Mouse (Mus musculus): ENCODE results near the gene Olfr435. TPM values are rescaled to one million over a fixed set of nuclear protein-coding genes. Genes with fewer than 3 reads are reported as not detected.
"Not testable (repeated sequence)": the region's sequence is repeated elsewhere in the genome, so short reads cannot be mapped to it uniquely, and the experiment has no call there.

Gene Olfr435
- not detected for total RNA-seq (2021)

- intact Hi-C loops (cut with DNase I), result no loop called here
- DNase-seq (ENCODE audit: low spot score in 2 of 2), result peak in 1 of 2 experiments; percentile 12
Measured at GRCm38 (mm10) chr6:43196781-43197180, at the start of gene Olfr435. Gene Olfr435 (plus strand): TSS chr6:43197146.

- DNase-seq (ENCODE audit: low spot score in 2 of 2), result no peak
- intact Hi-C loops (cut with DNase I), result no loop called here
Measured at GRCm38 (mm10) chr6:43159502-43159901, 37.4 kb upstream of the Olfr435 start.

GRCm38 (mm10) chr6:43162982-43163381, 34.0 kb upstream of the Olfr435 start, which contains the start of gene Olfr437:
Gene Olfr437 (plus strand): TSS chr6:43163282.
- intact Hi-C loops (cut with DNase I), result no loop called here

GRCm38 (mm10) chr6:43167246-43167645, 29.7 kb upstream of the Olfr435 start:
- intact Hi-C loops (cut with DNase I), result no loop called here
- DNase-seq (ENCODE audit: low spot score in 2 of 2), result no peak

More at GRCm38 (mm10) chr6:43162982-43163381, 34.0 kb upstream of the Olfr435 start, which contains the start of gene Olfr437:
- DNase-seq (ENCODE audit: low spot score in 2 of 2), result no peak

GRCm38 (mm10) chr6:43171840-43172239, 25.1 kb upstream of the Olfr435 start, which contains the start of gene Olfr13:
Gene Olfr13 (plus strand): TSS chr6:43172140.
- no peak for DNase-seq (ENCODE audit: low spot score in 2 of 2)
- intact Hi-C loops (cut with DNase I), result no loop called here

GRCm38 (mm10) chr6:43178129-43178528, 18.8 kb upstream of the Olfr435 start:
- intact Hi-C loops (cut with DNase I), result no loop called here
- no peak for DNase-seq (ENCODE audit: low spot score in 2 of 2)

- intact Hi-C loops (cut with DNase I), result no loop called here
- DNase-seq (ENCODE audit: low spot score in 2 of 2), result peak in 1 of 2 experiments; percentile 4
Measured at GRCm38 (mm10) chr6:43178584-43179501, 18.1 kb upstream of the Olfr435 start.

GRCm38 (mm10) chr6:43190986-43191385, 6.0 kb upstream of the Olfr435 start:
- no peak for DNase-seq (ENCODE audit: low spot score in 2 of 2)

GRCm38 (mm10) chr6:43198094-43198493, 1.1 kb downstream of the Olfr435 start:
- intact Hi-C loops (cut with DNase I), result no loop called here
- no peak for DNase-seq (ENCODE audit: low spot score in 2 of 2)

More at GRCm38 (mm10) chr6:43190986-43191385, 6.0 kb upstream of the Olfr435 start:
- intact Hi-C loops (cut with DNase I), result no loop called here

- no peak for DNase-seq (ENCODE audit: low spot score in 2 of 2)
- intact Hi-C loops (cut with DNase I), result no loop called here
Measured at GRCm38 (mm10) chr6:43202786-43203185, 5.8 kb downstream of the Olfr435 start.

GRCm38 (mm10) chr6:43205355-43205754, 8.4 kb downstream of the Olfr435 start:
- intact Hi-C loops (cut with DNase I), result no loop called here
- DNase-seq (ENCODE audit: low spot score in 2 of 2), result no peak

- intact Hi-C loops (cut with DNase I), result not testable (repeated sequence)
- peak; percentile 21 to 88 for DNase-seq (ENCODE audit: low spot score in 2 of 2)
Measured at GRCm38 (mm10) chr6:43212873-43213272, 15.9 kb downstream of the Olfr435 start, which contains the start of gene Olfr434. Gene Olfr434 (plus strand): TSS chr6:43213021.

- intact Hi-C loops (cut with DNase I), result not testable (repeated sequence)
- peak in 1 of 2 experiments; percentile 12 for DNase-seq (ENCODE audit: low spot score in 2 of 2)
Measured at GRCm38 (mm10) chr6:43231255-43231654, 34.3 kb downstream of the Olfr435 start, which contains the start of gene Olfr47. Gene Olfr47 (plus strand): TSS chr6:43231529.

GRCm38 (mm10) chr6:43242061-43242460, 45.1 kb downstream of the Olfr435 start:
- DNase-seq (ENCODE audit: low spot score in 2 of 2), result no peak
- intact Hi-C loops (cut with DNase I), result no loop called here

GRCm38 (mm10) chr6:43247396-43247795, 50.5 kb downstream of the Olfr435 start:
- intact Hi-C loops (cut with DNase I), result no loop called here
- no peak for DNase-seq (ENCODE audit: low spot score in 2 of 2)

- intact Hi-C loops (cut with DNase I), result loop anchor here (10.0 kb wide), 1 partner anchor 82 kb away; no protein-coding TSS in a partner anchor
- DNase-seq (ENCODE audit: low spot score in 2 of 2), result no peak
Measured at GRCm38 (mm10) chr6:43252994-43253393, 56.0 kb downstream of the Olfr435 start.

Other genes with a start within 250 kb of the Olfr435 start
- gene Olfr444, start 248.1 kb upstream of the Olfr435 start, total RNA-seq (2021), result not detected
- not detected for gene Olfr441, start 90.8 kb upstream of the Olfr435 start, total RNA-seq (2021)
- gene Olfr237-ps1, start 50.6 kb upstream of the Olfr435 start, total RNA-seq (2021), result not detected
- not detected for gene Olfr437, start 33.9 kb upstream of the Olfr435 start, total RNA-seq (2021)
- gene Olfr13, start 25.0 kb upstream of the Olfr435 start, total RNA-seq (2021), result not detected
- gene Olfr434, start 15.9 kb downstream of the Olfr435 start, total RNA-seq (2021), result not detected
- not detected for gene Olfr47, start 34.4 kb downstream of the Olfr435 start, total RNA-seq (2021)
- gene Arhgef5, start 68.4 kb downstream of the Olfr435 start, total RNA-seq (2021), result 1 to 10 TPM; 2.6 to 3.4 TPM
- not detected for gene Nobox, start 112.4 kb downstream of the Olfr435 start, total RNA-seq (2021)